ENCODE assay signal across 13 mouse cellular contexts in genomic region chr12:100775911-100776581, GRCm38 (mm10). TPM values are rescaled to one million over a fixed set of nuclear protein-coding genes. Genes with fewer than 3 reads are reported as not detected.
DNase-seq lines count a peak whose midpoint lies in the region; ATAC-seq and TF ChIP-seq lines count a peak whose summit lies in the region.
"Had no signal": no experiment of that assay in that cellular context is flagged by ENCODE, and none has a peak within 500 bp of the region (broad histone marks: within the 10 kb centered on the region; RNA-seq: fewer than 3 reads in every experiment).

No protein-coding gene starts in this region.

- no peak for TF ChIP-seq CTCF in Patski (IDR thresholded peaks at IDR 0.05)
- no peak for TF ChIP-seq CTCF in cerebellum, adult 2 months (IDR thresholded peaks at IDR 0.05; ENCODE audit: borderline replicate concordance, insufficient read depth, low read depth, low read length)

- no peak for TF ChIP-seq POLR2A in cerebellum, adult 2 months (IDR thresholded peaks at IDR 0.05; ENCODE audit: borderline replicate concordance, insufficient read depth, low read length)

- DNase-seq in kidney, adult 11 months: peak; percentile 83
- peak; percentile 64 for DNase-seq in 3134 (ENCODE audit: extremely low read depth, insufficient read length, low spot score)
- DNase-seq in Patski (ENCODE audit: low read depth, low spot score): peak; percentile 19
- DNase-seq in kidney, postnatal 36 days: peak; percentile 81 to 87
- no peak for DNase-seq in right cerebral cortex, postnatal 14 days
- DNase-seq in cerebellum, adult 2 months: no peak
- no peak for DNase-seq in layer of hippocampus, postnatal 36 days
- DNase-seq: embryo, embryonic 11 days had no signal

- CTCF ChIA-PET in Patski (lab: Charles Lee): no interaction called here

- 70% methylated on average over 8 of the region's 8 CpGs for WGBS in kidney, embryonic 16.5 days
- WGBS in cerebellum, adult 2 months: 72% methylated on average over 8 of the region's 8 CpGs

- in situ Hi-C loops in Patski (cut with MboI; ENCODE audit: low pct_unique_long_range_greater_than_20kb): no loop called here

- no peak for ATAC-seq in kidney, embryonic 16.5 days (ENCODE audit: low FRiP score, low TSS enrichment)
- no peak for ATAC-seq in Patski
- ATAC-seq: forebrain, embryonic 15.5 days; intestine, embryonic 16.5 days had no signal

- no peaks in the 10 kb centered on the region for H3K27me3 ChIP-seq in kidney, embryonic 16.5 days (ENCODE audit: insufficient read depth, low read length)
- H3K27me3 ChIP-seq in Patski: no peaks in the 10 kb centered on the region
- H3K27me3 ChIP-seq in cerebellum, adult 2 months (ENCODE audit: control insufficient read depth, insufficient read depth, low read length): no peaks in the 10 kb centered on the region
- H3K27me3 ChIP-seq: forebrain, embryonic 15.5 days; limb, embryonic 15.5 days had no signal

- H3K9ac ChIP-seq in kidney, embryonic 16.5 days (replicated peaks; ENCODE audit: low read length): no peak overlapping the region
- H3K9ac ChIP-seq: forebrain, embryonic 15.5 days; limb, embryonic 15.5 days had no signal

- H3K4me2 ChIP-seq in kidney, embryonic 16.5 days (replicated peaks; ENCODE audit: low read depth, low read length): no peak overlapping the region
- H3K4me2 ChIP-seq: forebrain, embryonic 15.5 days; heart, embryonic 11.5 days; limb, embryonic 15.5 days had no signal

- no peak overlapping the region for H3K4me3 ChIP-seq in kidney, embryonic 16.5 days (ENCODE audit: low read length)
- H3K4me3 ChIP-seq in cerebellum, adult 2 months (replicated peaks; ENCODE audit: insufficient read depth, low read depth, low read length): no peak overlapping the region
- H3K4me3 ChIP-seq: forebrain, embryonic 15.5 days; limb, embryonic 15.5 days had no signal

- POLR2A ChIA-PET in Patski (lab: Charles Lee): no interaction called here

- no peaks in the 10 kb centered on the region for H3K9me3 ChIP-seq in kidney, embryonic 16.5 days (ENCODE audit: low read length)
- H3K9me3 ChIP-seq: forebrain, embryonic 15.5 days; limb, embryonic 15.5 days had no signal

- no peaks in the 10 kb centered on the region for H3K36me3 ChIP-seq in kidney, embryonic 16.5 days (ENCODE audit: insufficient read depth, low read length)
- H3K36me3 ChIP-seq: forebrain, embryonic 15.5 days; limb, embryonic 15.5 days had no signal

- H3K4me1 ChIP-seq in kidney, embryonic 16.5 days (ENCODE audit: insufficient read depth, low read length): peaks cover 16% of the 10 kb centered on the region
- H3K4me1 ChIP-seq in cerebellum, adult 2 months (ENCODE audit: control insufficient read depth, insufficient read depth, low read length): peaks cover 8% of the 10 kb centered on the region

- H3K27ac ChIP-seq in kidney, embryonic 16.5 days (ENCODE audit: low read length): no peak overlapping the region
- H3K27ac ChIP-seq in cerebellum, adult 2 months (ENCODE audit: insufficient read depth, low read length): no peak overlapping the region
- H3K27ac ChIP-seq: forebrain, embryonic 15.5 days; limb, embryonic 15.5 days had no signal

RNA-seq across cellular contexts. Expression of gene Dglucy, which starts 2.8 kb away (rescaled TPM):
- 3.9 and 4.1 TPM in 2 replicates for polyA plus RNA-seq in kidney, embryonic 16.5 days (2015; fragmentation: Nextera tagmentation; extraction: Ambion mirVana)
- 17.9 TPM for polyA plus RNA-seq in Patski (2021)
- 7.4 and 7.5 TPM in 2 replicates for polyA plus RNA-seq in cerebellum, adult 2 months (2012; rRNA removed)
- 10 to 100 TPM in 1 of 2 experiments, 1 to 10 TPM in 1; 5.8 to 10.3 TPM for total RNA-seq in layer of hippocampus, postnatal 36 days (2021)

RNA-seq across cellular contexts. Expression of gene Rps6ka5, which starts 49.3 kb away (rescaled TPM):
- 4.0 TPM in 2 replicates for polyA plus RNA-seq in kidney, embryonic 16.5 days (2015; fragmentation: Nextera tagmentation; extraction: Ambion mirVana)
- polyA plus RNA-seq in Patski (2021): 2.5 TPM
- 22.9 and 25.0 TPM in 2 replicates for polyA plus RNA-seq in cerebellum, adult 2 months (2012; rRNA removed)
- total RNA-seq in layer of hippocampus, postnatal 36 days (2021): 10 to 100 TPM; 21.9 to 22.7 TPM

Comparison
In these comparisons a context has a peak if more than half of its experiments do, and no peak if none do; other contexts are left out.
1. DNase-seq: peak in kidney, adult 11 months (single experiment), 3134 (single experiment), Patski (single experiment) and kidney, postnatal 36 days (2 of 2); none in right cerebral cortex, postnatal 14 days (single experiment), cerebellum, adult 2 months (0 of 2) and layer of hippocampus, postnatal 36 days (0 of 2).